Mouse (Mus musculus) embryonic fibroblast, embryonic 13.5 days (primary cell): Measurements from ENCODE around the gene Hnrnpab. TPM values are rescaled to one million over a fixed set of nuclear protein-coding genes. Genes with fewer than 3 reads are reported as not detected.

Experiments used
- H3K27ac ChIP-seq: 2 replicates; pipeline ENCODE4 v1.5.1; 2012; ENCODE audit warnings: low read length, control low read depth, inconsistent platforms; ENCODE audit not compliant: insufficient read depth
- H3K4me1 ChIP-seq: 2 replicates; pipeline ENCODE4 v1.6.1; 2011; ENCODE audit warnings: low read length; ENCODE audit not compliant: control insufficient read depth, insufficient read depth
- H3K4me3 ChIP-seq: 2 replicates; pipeline ENCODE4 v1.5.1; 2011; ENCODE audit warnings: mild to moderate bottlenecking, control low read depth, low read length; ENCODE audit not compliant: insufficient read depth
- CTCF ChIP-seq: IDR thresholded peaks from 2 replicates; pipeline ENCODE4 v1.5.1; 2011; ENCODE audit warnings: mild to moderate bottlenecking, control low read depth, low read length, moderate library complexity, borderline replicate concordance; ENCODE audit not compliant: insufficient read depth
- POLR2A ChIP-seq: IDR thresholded peaks from 2 replicates; pipeline ENCODE4 v1.6.1; 2011; ENCODE audit warnings: low read depth, mild to moderate bottlenecking, control low read depth, low read length, moderate library complexity
- polyA plus RNA-seq: library from polyadenylated mRNA; stranded (reverse); fragments of >200 nt; gene quantifications from 2 replicates; pipeline ENCODE4 v1.2.4, GENCODE M21; 2011; ENCODE audit warnings: low read depth; ENCODE audit not compliant: missing spikeins, insufficient read length

Hnrnpab gene
- polyA plus RNA-seq, 1 experiment: 361 TPM

DNA sequence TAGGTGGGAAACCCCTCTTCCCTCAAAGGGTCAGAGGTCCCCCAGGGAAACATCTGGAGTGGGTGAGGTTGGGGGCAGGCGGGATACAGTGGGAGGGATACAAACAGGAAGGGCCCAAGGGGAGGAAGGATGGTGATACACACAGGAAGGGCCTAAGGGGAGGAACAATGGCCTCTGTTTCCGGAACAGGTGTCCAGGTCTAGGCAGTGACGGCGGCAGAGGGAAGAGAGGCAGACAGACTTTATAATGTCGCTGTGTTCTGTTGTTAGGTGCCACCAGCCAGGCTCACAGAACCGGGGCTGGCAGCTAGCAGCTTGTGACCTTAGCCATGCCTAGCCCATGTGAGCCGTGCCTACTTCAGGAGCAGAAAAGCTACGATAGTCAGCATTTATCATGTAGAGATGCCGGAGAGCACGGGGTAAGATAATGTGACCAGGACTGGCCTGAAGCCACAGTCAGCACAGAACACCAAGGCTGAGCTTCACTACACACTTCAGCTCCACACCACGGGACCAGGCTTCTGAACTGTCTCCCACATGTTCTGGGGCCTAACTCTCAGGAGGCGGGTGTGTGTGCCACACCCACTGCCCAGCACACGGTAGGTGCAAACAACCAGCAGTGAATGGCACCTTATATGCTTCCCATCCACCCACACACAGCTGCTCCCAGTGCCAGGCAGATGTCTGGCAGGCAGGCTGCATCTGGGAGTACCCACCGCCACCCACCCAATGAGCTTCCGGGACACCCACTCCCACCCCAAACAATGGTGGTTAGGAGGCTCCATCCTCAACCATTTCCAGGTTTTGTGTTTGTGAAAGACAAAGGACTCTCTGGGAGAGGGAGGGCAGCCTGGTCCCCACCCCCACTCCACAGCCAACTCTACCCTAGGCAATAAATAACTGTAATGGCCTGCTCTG, 40.4 kb upstream of the Hnrnpab start:
- no peak overlapping the region for H3K27ac ChIP-seq
- 0 out of 2 replicates have a peak, but pooled peaks cover 2% of the 10 kb centered on the region for H3K4me1 ChIP-seq
- TF ChIP-seq CTCF: no peak
- TF ChIP-seq POLR2A: no peak
- H3K4me3 ChIP-seq: no peak overlapping the region

DNA sequence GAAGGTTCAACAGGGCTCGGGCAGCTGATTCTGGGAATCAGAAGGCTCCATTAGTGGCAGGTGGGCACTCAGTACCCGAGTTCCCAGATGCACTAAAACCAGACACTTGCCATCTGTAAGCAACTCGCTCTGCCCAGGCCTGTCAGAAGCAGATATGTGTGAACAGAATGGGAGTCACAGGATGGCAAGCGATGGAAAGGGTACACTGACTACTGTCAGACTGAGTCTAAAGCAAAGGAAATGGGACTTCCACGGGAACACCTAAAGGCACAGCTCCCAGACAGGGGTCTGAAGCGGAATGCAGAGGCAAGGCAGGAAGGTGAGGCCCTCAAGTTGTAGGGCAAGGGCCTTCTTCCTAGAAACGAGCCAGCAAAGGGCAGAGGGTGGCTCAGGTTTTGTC, 39.6 kb upstream of the Hnrnpab start:
- no peak overlapping the region for H3K27ac ChIP-seq
- H3K4me3 ChIP-seq: no peak overlapping the region
- TF ChIP-seq CTCF (no peak), POLR2A (no peak)
- H3K4me1 ChIP-seq: 0 out of 2 replicates have a peak, but pooled peaks cover 2% of the 10 kb centered on the region

DNA sequence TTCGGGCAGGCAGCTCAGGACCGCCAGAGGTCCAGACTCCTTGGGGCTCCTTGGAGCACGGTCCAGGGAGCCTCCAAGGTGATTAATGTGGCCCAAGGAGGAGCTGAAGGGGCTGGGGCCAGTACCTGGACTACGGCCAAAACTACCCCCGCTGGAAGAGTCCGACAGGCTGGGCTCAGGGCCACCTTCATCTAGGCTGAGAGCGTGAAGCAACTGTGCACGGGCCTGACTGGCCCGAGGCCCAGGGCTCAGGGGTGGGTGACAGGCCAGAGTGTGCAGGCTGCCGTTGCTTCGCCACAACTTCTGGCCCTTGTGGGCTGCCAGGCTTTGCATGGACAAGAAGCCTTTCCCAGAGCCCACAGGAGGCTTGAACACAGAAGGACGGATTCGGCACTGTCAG, 38.6 kb upstream of the Hnrnpab start:
- Histone ChIP-seq H3K4me1 (0 out of 2 replicates have a peak, but pooled peaks cover 2% of the 10 kb centered on the region), H3K4me3 (no peak overlapping the region), H3K27ac (no peak overlapping the region)
- TF ChIP-seq CTCF (no peak), POLR2A (no peak)

DNA sequence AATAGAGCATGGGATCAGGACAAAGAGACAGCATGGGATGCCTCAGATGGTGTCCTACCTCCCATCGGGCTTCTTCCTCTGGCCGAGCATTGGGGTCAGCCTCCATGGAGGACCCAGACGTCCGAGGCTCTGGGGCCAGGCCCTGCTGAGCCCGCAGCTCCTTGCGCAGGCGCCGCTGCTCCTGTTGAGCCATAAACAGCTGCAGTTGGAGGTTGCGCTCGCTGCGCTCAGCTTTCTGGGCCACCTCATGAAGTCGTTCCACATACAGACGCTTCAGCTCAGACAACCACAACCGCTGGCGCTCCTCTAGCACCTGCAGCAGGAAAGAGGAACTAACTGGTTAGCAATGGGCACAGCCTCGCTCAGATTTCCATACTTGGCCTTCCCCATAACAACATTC, 37.6 kb upstream of the Hnrnpab start:
- Histone ChIP-seq H3K4me1 (0 out of 2 replicates have a peak, but pooled peaks cover 2% of the 10 kb centered on the region), H3K27ac (no peak overlapping the region), H3K4me3 (no peak overlapping the region)
- no peak for TF ChIP-seq POLR2A
- no peak for TF ChIP-seq CTCF

DNA sequence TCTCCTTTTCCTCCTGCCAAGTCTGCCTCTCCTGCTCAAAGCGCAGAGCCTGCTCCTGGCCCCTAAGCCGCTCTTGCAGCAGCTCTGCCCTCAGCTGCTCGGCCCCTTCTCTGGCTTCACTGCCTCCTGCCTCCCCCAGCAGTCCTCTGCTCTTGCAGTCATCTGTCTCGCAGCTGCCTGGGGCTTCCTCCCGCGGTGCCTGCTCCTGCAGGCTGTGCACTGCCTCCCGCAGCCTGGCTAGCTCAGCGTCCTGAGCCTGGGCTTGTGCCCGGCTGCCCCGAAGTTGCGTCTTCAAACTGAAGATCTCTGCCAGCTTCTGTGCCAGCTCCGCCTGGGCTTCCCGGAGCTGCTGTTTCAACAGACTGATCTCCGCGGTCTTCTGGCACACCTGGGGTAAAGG, 37.1 kb upstream of the Hnrnpab start:
- TF ChIP-seq POLR2A: no peak
- no peak for TF ChIP-seq CTCF
- 0 out of 2 replicates have a peak, but pooled peaks cover 2% of the 10 kb centered on the region for H3K4me1 ChIP-seq
- H3K27ac ChIP-seq: no peak overlapping the region
- H3K4me3 ChIP-seq: no peak overlapping the region

DNA sequence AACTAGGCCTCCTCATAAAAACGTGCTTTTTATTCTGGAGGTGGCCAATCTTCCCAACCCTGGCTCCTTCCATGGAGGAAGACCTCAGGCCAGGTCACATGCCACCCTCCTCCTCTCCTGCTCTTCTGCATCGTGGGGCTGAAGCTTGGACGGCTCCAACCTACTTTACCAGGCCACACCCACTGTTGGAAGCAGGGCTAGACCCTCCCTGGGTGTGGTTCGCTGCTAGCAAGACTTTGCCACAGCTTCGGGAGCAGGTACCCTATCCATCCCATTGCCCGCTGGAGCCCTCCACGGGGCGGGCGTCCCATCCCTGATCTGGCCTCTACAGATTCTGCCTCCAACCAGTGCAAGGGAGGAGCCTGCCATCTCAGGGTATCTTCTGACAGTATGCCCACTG, 36.6 kb upstream of the Hnrnpab start:
- no peak overlapping the region for H3K27ac ChIP-seq
- no peak for TF ChIP-seq POLR2A
- no peak for TF ChIP-seq CTCF

DNA sequence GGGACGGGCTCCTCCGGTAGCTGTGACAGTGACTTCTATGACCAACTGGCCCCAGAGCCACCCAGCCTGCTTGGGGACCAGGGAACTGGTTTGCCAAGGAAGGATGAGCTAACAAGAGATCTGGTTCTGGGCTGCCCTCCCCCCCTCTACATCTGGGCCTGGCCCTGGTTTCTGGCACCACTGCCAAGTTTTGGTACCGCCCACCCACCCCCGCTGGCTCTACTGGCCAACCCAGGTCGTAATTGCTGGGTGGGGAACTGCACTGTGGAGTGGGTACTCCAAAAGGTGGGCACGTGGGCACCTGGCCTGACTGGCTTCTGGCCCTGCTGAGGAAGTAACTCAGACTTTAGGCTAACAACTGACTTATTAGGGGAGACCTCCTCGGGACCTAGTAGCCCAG, 34.1 kb upstream of the Hnrnpab start:
- no peak for TF ChIP-seq POLR2A
- no peak for TF ChIP-seq CTCF
- Histone ChIP-seq H3K27ac (no peak overlapping the region), H3K4me3 (no peak overlapping the region), H3K4me1 (peaks cover 3% of the 10 kb centered on the region)

More for the DNA sequence above, 36.6 kb upstream of the Hnrnpab start:
- no peaks in the 10 kb centered on the region; the same call in 1 of the 2 replicates for H3K4me1 ChIP-seq
- no peak overlapping the region for H3K4me3 ChIP-seq

DNA sequence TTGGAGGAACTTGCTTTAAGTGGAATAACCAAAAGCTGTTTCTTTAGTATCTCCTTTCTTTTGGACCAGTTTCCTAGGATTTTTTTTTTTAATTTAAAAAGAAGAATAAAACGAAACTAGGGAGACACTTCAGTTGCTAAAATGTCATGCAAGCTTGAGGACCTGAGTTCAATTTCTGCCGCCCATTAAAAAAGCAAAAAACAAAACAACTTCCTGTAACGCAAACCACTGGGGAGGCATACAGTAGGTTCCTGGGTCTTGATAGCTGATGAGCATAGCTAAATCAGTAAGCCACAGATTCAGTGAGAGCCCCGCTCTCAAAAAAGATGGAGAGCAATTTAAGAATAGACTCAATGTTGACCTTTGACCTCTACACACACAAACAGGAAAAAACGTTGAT, 31.9 kb upstream of the Hnrnpab start:
- H3K4me1 ChIP-seq: peaks cover 3% of the 10 kb centered on the region
- no peak overlapping the region for H3K4me3 ChIP-seq
- no peak overlapping the region for H3K27ac ChIP-seq
- TF ChIP-seq CTCF (no peak), POLR2A (no peak)

DNA sequence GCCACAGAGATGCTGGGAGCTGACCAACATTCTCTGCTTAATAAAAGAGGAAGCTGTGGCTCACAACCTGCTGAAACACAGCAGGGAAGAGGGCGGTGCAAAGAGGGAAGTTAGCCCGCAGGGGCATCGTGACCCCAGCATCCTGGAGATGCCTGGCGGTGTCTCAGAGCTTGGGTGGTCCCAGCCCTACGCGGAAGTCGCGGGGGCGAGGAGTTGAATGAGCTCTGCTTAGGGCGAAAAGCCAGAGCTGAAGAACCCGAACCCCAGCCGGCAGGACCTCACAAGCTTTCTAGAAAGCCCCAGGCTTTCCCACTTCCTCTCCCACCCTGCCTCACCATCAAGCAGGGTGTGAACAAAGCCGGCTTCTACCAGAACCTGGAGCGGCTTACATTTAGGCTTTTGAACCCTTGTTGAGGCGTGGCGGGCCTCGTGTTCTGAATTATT, 31.3 kb upstream of the Hnrnpab start:
- Histone ChIP-seq H3K4me3 (no peak overlapping the region), H3K27ac (no peak overlapping the region), H3K4me1 (peaks cover 3% of the 10 kb centered on the region)
- TF ChIP-seq POLR2A: no peak
- TF ChIP-seq CTCF: no peak

DNA sequence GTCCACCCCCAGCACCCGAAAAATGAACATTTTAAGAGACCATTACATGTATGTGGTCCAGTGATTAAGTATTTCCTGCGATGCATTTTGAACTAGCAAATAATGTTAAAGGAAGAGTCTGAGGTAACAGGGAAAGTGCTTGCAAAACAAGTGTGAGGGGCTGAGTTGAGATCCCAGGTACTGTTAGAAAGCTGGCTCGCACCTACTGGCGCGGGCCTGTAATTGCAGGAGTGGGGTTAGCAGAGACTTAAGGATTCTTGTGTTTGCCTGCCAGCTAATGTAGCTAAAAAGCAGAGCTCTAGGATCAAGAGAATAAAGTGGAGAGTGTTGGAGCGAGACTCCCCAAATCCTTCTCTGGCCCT, 29.7 kb upstream of the Hnrnpab start:
- peak overlapping the region; percentile 13 for H3K27ac ChIP-seq
- TF ChIP-seq CTCF: 0 out of 2 replicates have a peak, but pooled peaks have one; percentile 12
- TF ChIP-seq POLR2A: 0 out of 2 replicates have a peak, but pooled peaks have one; percentile 34
- peak overlapping the region; percentile 92 for H3K4me3 ChIP-seq
- peaks cover 3% of the 10 kb centered on the region for H3K4me1 ChIP-seq
